Mouse (Mus musculus) A20 (cell line): ENCODE results near the gene Slc7a7.

Source experiments
- DNase-seq: peaks from one replicate; pipeline ENCODE4 v3.0.0-alpha.2; 2011; ENCODE audit warnings: low read depth, low spot score

The Slc7a7 gene

DNA sequence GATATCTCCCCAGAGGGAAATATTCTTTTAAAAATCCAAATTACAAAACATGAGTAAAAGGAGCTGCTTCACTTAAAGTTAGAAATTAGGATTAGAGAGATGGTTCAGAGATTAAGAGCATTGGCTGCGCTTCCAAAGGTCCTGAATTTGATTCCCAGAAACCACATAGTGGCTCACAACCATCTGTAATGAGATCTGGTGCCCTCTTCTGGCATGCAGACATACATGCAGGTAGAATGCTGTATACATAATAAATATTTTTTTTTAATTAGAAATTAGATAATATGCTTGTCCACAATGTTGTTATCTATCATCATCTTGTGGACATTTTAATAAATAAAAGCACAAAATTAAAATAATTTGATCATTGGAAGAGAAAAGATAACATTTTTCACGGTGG is 89.0 kb downstream of the Slc7a7 start:
- peak; percentile 39 for DNase-seq

DNA sequence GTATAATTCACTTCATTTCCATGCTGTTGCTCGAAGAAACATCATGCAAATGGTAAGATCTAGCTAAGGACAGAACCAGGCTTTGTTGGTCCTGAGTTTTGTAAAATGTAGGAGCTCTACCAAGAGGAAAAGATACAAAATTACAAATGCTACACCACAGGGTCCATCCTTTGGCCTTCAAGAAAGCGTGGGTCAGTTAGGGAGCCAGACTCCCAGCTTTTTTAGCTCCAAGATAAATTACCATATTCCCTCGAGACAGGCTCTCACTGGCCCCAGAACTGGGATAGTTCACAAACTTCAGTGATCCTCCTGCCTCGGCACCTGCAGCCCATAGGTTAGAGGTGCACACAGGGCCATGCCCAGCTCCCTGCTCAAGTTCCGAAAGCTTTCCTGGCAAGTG is 93.1 kb downstream of the Slc7a7 start:
- DNase-seq: no peak

DNA sequence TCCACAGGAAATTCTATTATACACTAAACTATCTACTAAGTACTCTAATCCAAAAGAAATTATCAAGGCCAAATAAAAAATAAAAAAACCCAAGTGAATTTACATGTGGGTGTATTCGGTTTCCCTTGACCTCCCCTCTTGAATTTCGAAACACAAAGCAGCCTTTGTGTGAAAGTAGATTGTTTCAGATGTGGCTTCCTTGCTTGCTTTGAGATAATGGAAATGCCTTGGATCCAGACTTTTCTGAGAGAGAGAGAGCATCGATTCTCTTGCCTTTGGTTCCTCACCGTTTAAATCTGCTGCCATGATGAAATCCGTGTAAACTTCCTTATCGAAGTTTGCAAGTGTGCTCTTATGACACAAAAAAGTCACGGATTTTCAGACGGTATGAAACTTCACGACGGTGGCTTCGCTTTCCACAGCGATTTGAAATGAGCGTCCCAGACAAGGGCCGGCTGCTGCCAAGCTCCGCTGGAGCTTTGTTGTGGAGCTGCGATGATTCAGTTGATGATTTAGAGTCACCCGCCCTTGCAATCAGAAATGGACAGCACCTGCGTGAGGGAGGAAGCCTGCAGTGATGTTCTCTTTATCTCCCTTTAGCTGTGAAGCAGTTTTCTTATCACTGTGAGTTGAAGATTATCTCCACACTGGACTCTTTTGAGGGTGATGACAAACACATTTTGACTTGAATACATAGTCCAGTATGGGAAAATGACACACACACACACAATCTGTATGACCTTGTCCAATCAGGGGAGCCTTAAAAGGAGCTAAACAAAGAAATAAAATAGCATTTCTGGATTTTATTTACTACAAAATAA is 95.8 kb downstream of the Slc7a7 start:
- DNase-seq: no peak
